Mouse (Mus musculus): Measurements from ENCODE around the gene Lrrc37a. TPM values are rescaled to one million over a fixed set of nuclear protein-coding genes. Genes with fewer than 3 reads are reported as not detected.
"Not testable (repeated sequence)": the region's sequence is repeated elsewhere in the genome, so short reads cannot be mapped to it uniquely, and the experiment has no call there.

Lrrc37a gene
- polyA plus RNA-seq, 1 experiment from 2014 or later = not detected

DNA sequence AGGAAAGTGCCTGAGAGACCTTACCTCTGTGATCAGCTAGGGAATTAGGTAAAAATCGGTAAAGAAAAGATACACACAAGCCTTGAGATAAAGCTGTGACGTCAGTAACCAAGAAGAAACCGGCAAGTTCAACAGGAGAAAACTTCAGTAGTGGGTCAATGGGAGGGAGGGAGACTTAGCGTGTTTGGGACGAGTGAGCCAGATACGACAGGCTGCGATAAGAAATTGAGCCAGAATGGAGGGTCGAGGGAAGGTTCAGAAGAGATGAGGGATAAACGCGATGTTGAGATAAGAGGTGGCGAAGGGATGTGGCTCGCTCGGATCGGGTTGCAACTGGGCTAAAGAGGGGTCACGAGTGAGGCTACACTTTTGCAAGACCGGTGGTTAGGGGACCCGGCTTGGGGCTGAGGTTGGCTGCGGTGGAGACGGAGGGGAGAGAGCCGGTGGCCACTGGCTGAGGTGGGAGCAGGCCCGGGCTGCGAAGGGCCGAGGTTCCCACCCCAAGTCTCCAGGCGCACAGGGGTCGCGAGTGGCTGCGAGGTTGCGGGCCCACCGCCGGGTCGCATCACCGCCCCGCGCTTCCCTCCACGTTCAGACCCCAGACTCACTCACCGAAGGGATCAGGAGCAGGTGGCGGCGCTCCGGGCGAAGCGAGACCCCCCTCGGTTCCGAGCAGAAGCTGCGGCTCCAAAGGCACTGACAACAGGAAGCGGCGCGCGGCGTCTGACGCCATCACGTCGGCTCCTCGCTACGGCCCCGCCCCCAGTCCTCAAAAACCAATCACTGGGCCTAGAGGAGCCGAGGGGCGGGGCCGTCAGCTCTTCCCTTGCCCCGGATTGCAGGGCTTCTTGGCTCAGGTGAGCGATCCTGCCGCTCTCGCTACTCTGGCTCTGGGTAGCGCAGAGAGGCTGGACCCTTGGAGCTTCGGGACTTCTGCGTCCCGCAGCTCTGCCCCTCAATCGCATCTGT is 92.1 kb downstream of the Lrrc37a start, which contains the start of gene Plekhm1:
TSS of gene Plekhm1 (minus strand) at position 707 of the 969 bp plus-strand sequence.
- peak within 1 kb of the TSS; percentile 86 for H3K4me3 ChIP-seq
- peak within 1 kb of the TSS; percentile 83 for H3K4me2 ChIP-seq
- under 1% methylated on average over 55 of the region's 67 CpGs for WGBS
- peaks cover 5% of the 10 kb centered on the region; the same call in 1 of the 2 replicates for H3K36me3 ChIP-seq
- peak; percentile 99 for ATAC-seq (ENCODE audit: low FRiP score)
- H3K4me1 ChIP-seq (replicated peaks) = peaks cover 29% of the 10 kb centered on the region
- H3K9ac ChIP-seq = peak within 1 kb of the TSS; percentile 90
- peak within 1 kb of the TSS; percentile 78 for H3K27ac ChIP-seq
- no peaks in the 10 kb centered on the region for H3K9me3 ChIP-seq
- H3K27me3 ChIP-seq = peaks cover 12% of the 10 kb centered on the region

DNA sequence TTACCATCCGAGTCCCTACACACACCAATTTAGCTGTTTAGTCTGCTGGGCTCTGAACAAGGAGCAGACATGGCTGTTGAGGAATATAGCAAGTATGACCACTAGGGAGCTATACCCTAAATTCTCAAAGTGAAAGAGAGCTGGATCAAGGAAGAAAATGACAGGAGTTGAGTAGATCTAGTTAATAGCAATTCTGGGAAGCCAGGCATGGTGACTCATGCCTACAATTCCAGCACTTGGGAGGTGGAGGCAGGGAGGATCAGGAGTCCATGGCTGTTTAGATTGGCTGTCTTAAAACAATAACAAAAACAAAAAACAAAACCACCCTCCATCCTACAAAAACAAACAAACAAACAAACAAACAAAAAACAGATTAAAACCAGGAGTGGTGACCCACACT is 93.1 kb downstream of the Lrrc37a start:
- peak overlapping the region; percentile 86 for H3K4me3 ChIP-seq
- peaks cover 5% of the 10 kb centered on the region; the same call in 1 of the 2 replicates for H3K36me3 ChIP-seq
- no peak for ATAC-seq (ENCODE audit: low FRiP score)
- H3K4me2 ChIP-seq = peak overlapping the region; percentile 83
- peaks cover 12% of the 10 kb centered on the region for H3K27me3 ChIP-seq
- H3K9me3 ChIP-seq = no peaks in the 10 kb centered on the region
- 0 out of 2 replicates have a peak overlapping the region, but pooled peaks have one; percentile 90 for H3K9ac ChIP-seq
- H3K27ac ChIP-seq = no peak overlapping the region
- WGBS = 94% methylated on average over 1 of the region's 1 CpGs
- H3K4me1 ChIP-seq (replicated peaks) = peaks cover 29% of the 10 kb centered on the region

DNA sequence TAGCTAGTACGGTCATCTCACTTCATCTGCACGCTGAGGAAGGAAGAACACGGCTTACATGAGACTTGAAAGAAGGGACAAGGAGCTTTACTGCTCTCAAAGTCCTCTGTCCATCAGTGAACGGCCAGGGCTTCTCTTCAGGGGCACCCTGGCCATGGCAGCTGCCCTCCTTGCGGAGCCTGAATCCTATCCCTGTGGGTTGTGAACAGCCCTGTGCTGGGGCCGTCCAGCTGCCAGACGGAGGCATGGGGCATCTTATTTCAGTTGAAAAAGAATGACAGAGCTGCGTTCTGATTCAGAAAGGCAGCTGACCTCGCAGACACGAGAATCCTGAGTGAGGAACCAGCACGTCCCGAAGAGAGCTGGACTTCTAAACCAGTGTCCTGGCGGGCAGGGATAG is 95.5 kb downstream of the Lrrc37a start:
- H3K36me3 ChIP-seq = peaks cover 5% of the 10 kb centered on the region; the same call in 1 of the 2 replicates
- no peaks in the 10 kb centered on the region for H3K27me3 ChIP-seq
- H3K9ac ChIP-seq = no peak overlapping the region
- H3K4me1 ChIP-seq (replicated peaks) = peaks cover 29% of the 10 kb centered on the region
- H3K9me3 ChIP-seq = no peaks in the 10 kb centered on the region
- no peak overlapping the region for H3K27ac ChIP-seq
- ATAC-seq (ENCODE audit: low FRiP score) = no peak
- WGBS = 95% methylated on average over 13 of the region's 13 CpGs
- H3K4me3 ChIP-seq = no peak overlapping the region
- H3K4me2 ChIP-seq = no peak overlapping the region

DNA sequence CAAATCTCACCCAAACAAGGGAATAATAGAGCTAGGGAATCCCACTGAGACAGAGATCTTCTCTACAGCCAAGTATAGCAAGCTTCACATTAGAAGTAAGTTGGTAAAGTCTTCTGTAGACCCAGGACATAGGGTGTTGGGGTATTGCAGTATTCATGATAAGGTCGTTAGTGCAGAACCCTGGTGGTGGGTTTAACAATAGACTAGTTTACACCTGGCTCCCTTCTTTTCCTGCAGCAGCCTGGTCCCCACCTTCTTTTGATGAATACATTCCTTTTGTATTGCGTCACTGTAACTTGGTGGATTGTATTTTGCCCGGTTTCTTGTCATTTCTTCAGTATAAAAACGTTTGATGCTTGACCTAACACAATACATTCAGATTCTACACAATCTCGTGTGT is 97.3 kb downstream of the Lrrc37a start:
- H3K27me3 ChIP-seq = not testable (repeated sequence)
- WGBS = 61% methylated on average over 5 of the region's 5 CpGs

DNA sequence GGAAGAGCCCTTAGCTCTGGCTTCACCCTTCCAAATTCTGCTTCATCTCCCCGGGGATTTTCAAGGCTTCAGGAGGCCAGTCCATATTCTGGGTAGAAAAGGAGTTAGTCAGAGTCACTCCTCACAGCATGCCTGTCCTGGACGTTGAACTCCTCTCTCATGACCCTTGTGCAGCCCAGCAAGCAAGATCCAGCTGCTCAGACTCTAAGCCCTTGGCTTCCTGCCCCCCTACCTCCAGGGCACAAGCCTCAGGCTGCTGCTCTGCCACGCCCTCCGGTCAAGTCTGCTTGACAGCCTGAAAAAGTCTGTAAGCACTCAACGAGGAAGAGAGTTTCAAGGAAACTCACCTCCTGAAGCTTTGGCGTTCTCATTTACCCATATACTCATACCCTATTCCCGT is 97.8 kb downstream of the Lrrc37a start:
- H3K27me3 ChIP-seq = no peaks in the 10 kb centered on the region
- 81% methylated on average over 7 of the region's 7 CpGs for WGBS
- no peak overlapping the region for H3K4me3 ChIP-seq
- no peak overlapping the region for H3K27ac ChIP-seq
- ATAC-seq (ENCODE audit: low FRiP score) = no peak
- H3K36me3 ChIP-seq = peaks cover 18% of the 10 kb centered on the region
- H3K4me2 ChIP-seq = no peak overlapping the region
- peaks cover 19% of the 10 kb centered on the region for H3K4me1 ChIP-seq (replicated peaks)
- H3K9me3 ChIP-seq = no peaks in the 10 kb centered on the region
- H3K9ac ChIP-seq = no peak overlapping the region

More for the DNA sequence above, 97.3 kb downstream of the Lrrc37a start:
- not testable (repeated sequence) for H3K9ac ChIP-seq; H3K4me2 ChIP-seq; H3K27ac ChIP-seq; ATAC-seq (ENCODE audit: low FRiP score); H3K4me3 ChIP-seq; H3K9me3 ChIP-seq
- Histone ChIP-seq H3K4me1 (replicated peaks) (peaks cover 23% of the 10 kb centered on the region), H3K36me3 (peaks cover 15% of the 10 kb centered on the region)

DNA sequence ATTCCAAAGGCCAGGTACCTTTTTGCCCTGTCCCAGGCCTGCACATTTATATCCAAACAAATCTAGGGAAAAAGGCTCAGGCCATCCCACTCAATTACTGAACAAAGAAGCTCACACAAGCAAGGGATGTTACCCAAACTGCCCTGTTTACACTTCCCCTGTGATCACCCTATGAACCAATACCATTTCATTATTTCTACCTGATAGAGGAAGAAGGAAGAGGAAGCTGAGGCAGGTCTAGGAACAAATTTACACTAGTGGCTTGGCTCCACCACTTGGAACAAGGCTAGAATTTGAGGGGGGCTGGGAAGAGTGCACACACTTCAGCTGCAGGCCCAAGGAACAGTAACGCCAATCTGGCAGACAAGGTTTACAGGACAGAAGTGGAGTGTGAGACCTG is 98.6 kb downstream of the Lrrc37a start:
- WGBS = 90% methylated on average over 1 of the region's 1 CpGs
- H3K36me3 ChIP-seq = peaks cover 21% of the 10 kb centered on the region
- no peak overlapping the region for H3K4me3 ChIP-seq
- H3K27me3 ChIP-seq = no peaks in the 10 kb centered on the region
- no peak overlapping the region for H3K27ac ChIP-seq
- ATAC-seq (ENCODE audit: low FRiP score) = no peak
- no peak overlapping the region for H3K9ac ChIP-seq
- H3K4me2 ChIP-seq = no peak overlapping the region
- peaks cover 11% of the 10 kb centered on the region for H3K4me1 ChIP-seq (replicated peaks)
- H3K9me3 ChIP-seq = no peaks in the 10 kb centered on the region

DNA sequence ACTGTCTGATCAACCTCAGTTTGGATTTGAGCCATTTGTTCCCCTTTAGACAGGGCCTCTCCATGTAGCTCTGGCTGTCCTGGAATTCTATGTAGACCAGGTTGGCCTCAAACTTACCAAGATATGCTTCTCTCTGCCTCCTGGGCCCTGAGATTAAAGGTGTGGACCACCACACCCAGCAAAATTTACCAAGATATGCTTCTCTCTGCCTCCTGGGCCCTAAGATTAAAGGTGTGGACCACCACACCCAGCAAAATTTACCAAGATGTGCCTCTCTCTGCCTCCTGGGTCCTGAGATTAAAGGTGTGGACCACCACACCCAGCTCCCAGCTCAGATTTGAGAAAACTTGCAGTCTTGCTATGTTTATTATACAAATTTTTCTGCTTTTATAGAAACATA is 99.8 kb downstream of the Lrrc37a start:
- ATAC-seq (ENCODE audit: low FRiP score) = no peak
- Histone ChIP-seq H3K36me3 (peaks cover 25% of the 10 kb centered on the region), H3K4me1 (replicated peaks) (peaks cover 6% of the 10 kb centered on the region; the same call in 1 of the 2 replicates), H3K9ac (no peak overlapping the region), H3K4me2 (no peak overlapping the region), H3K4me3 (no peak overlapping the region), H3K9me3 (no peaks in the 10 kb centered on the region), H3K27me3 (no peaks in the 10 kb centered on the region), H3K27ac (no peak overlapping the region)

DNA sequence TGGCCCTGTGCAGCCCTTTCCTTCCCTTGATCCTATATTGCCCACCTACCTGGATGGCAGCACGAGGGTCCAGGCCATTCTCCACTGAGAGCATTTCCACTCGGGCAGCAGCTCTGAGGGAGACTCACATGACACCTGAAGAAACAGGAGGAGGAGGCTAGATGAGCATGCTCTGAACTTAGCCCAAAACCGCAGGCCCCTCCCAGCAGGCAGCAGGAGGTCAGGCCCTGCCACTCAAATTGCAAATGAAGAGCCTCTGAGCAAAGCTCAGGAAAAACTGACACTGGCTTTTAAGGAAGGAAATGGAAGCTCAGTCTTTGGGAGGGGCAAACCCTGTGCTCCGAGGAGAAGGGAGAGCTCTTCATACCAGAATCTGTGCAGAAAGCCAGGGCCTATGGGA is 100.6 kb downstream of the Lrrc37a start:
- peaks cover 25% of the 10 kb centered on the region for H3K36me3 ChIP-seq
- 53% methylated on average over 4 of the region's 4 CpGs for whole genome bisulfite sequencing
- H3K9me3 ChIP-seq = no peaks in the 10 kb centered on the region
- no peak overlapping the region for H3K4me3 ChIP-seq
- peaks cover 6% of the 10 kb centered on the region; the same call in 1 of the 2 replicates for H3K4me1 ChIP-seq (replicated peaks)
- no peak for ATAC-seq (ENCODE audit: low FRiP score)
- no peak overlapping the region for H3K4me2 ChIP-seq
- H3K27ac ChIP-seq = no peak overlapping the region
- H3K9ac ChIP-seq = no peak overlapping the region
- H3K27me3 ChIP-seq = no peaks in the 10 kb centered on the region

DNA sequence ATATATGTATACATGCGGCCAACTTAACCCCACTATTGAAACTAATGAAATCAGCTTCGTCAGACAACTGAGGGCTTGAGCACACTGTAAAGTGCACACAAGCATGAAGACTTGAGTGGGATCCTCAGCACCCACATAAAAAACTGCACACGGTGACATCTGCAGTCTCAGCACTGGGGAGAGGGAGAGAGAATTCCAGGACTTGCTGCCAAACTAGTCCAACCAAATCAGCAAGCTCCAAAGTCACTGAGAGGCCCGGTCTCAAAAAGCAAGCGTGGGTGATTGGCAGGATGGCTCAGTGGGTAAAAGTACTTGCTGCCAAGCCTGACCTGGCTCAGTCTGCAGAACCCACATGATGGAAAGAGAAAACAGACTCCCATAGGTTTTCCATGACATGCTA is 101.7 kb downstream of the Lrrc37a start:
- WGBS = 90% methylated on average over 5 of the region's 5 CpGs
- Histone ChIP-seq H3K27ac (no peak overlapping the region), H3K4me3 (no peak overlapping the region), H3K27me3 (no peaks in the 10 kb centered on the region), H3K9ac (no peak overlapping the region), H3K4me1 (replicated peaks) (peaks cover 4% of the 10 kb centered on the region; the same call in 1 of the 2 replicates), H3K4me2 (no peak overlapping the region), H3K36me3 (peaks cover 26% of the 10 kb centered on the region), H3K9me3 (no peaks in the 10 kb centered on the region)
- ATAC-seq (ENCODE audit: low FRiP score) = no peak

DNA sequence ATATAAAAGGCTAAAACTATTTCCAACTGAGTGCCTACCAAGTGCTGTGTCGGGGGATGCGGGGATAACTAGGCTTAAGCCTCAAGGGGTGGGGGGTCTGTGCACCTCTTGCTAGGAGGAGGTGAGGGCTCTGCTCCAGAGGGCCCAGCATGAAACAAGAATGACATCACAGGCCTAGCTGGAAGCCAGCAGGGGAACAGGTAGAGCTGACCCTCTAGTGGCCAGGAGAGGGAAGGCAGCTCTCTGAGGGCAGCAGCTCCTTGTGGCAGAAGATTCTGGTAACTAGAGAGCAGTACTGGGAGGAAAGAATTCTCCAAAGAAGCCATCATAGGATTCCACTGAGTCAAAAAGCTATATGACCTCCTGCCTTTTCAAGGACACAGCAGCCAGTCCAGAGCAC is 102.2 kb downstream of the Lrrc37a start:
- peaks cover 26% of the 10 kb centered on the region for H3K36me3 ChIP-seq
- no peak overlapping the region for H3K27ac ChIP-seq
- H3K9ac ChIP-seq = no peak overlapping the region

More for the DNA sequence above, 102.2 kb downstream of the Lrrc37a start:
- Histone ChIP-seq H3K4me2 (no peak overlapping the region), H3K27me3 (no peaks in the 10 kb centered on the region), H3K9me3 (no peaks in the 10 kb centered on the region), H3K4me1 (replicated peaks) (no peaks in the 10 kb centered on the region; the same call in 1 of the 2 replicates), H3K4me3 (no peak overlapping the region)
- 76% methylated on average over 2 of the region's 2 CpGs for WGBS
- ATAC-seq (ENCODE audit: low FRiP score) = no peak
